Mouse (Mus musculus): ENCODE measurements around the gene Ppfia1.

The Ppfia1 gene

GRCm38 (mm10) chr7:144549904-144550566, 3.5 kb downstream of the Ppfia1 start:
- DNase-seq (ENCODE audit: low read depth, low spot score), result no peak

- no peak for DNase-seq (ENCODE audit: low read depth, low spot score)
Measured at GRCm38 (mm10) chr7:144545231-144545630, 8.3 kb downstream of the Ppfia1 start.

GRCm38 (mm10) chr7:144541351-144541750, 12.2 kb downstream of the Ppfia1 start:
- no peak for DNase-seq (ENCODE audit: low read depth, low spot score)

- DNase-seq (ENCODE audit: low read depth, low spot score), result no peak
Measured at GRCm38 (mm10) chr7:144539146-144539545, 14.4 kb downstream of the Ppfia1 start.

GRCm38 (mm10) chr7:144538030-144538644, 15.4 kb downstream of the Ppfia1 start:
- DNase-seq (ENCODE audit: low read depth, low spot score), result no peak

- DNase-seq (ENCODE audit: low read depth, low spot score), result no peak
Measured at GRCm38 (mm10) chr7:144536367-144536766, 17.2 kb downstream of the Ppfia1 start.

GRCm38 (mm10) chr7:144534773-144535172, 18.8 kb downstream of the Ppfia1 start:
- no peak for DNase-seq (ENCODE audit: low read depth, low spot score)

- DNase-seq (ENCODE audit: low read depth, low spot score), result no peak
Measured at GRCm38 (mm10) chr7:144531585-144532378, 21.7 kb downstream of the Ppfia1 start.

GRCm38 (mm10) chr7:144529851-144530250, 23.7 kb downstream of the Ppfia1 start:
- no peak for DNase-seq (ENCODE audit: low read depth, low spot score)

- DNase-seq (ENCODE audit: low read depth, low spot score), result no peak
Measured at GRCm38 (mm10) chr7:144527723-144528221, 25.8 kb downstream of the Ppfia1 start.

GRCm38 (mm10) chr7:144526649-144527048, 26.9 kb downstream of the Ppfia1 start:
- DNase-seq (ENCODE audit: low read depth, low spot score), result no peak

- DNase-seq (ENCODE audit: low read depth, low spot score), result no peak
Measured at GRCm38 (mm10) chr7:144524427-144525191, 28.9 kb downstream of the Ppfia1 start.

- peak; percentile 52 for DNase-seq (ENCODE audit: low read depth, low spot score)
Measured at GRCm38 (mm10) chr7:144523415-144523814, 30.1 kb downstream of the Ppfia1 start.

- no peak for DNase-seq (ENCODE audit: low read depth, low spot score)
Measured at GRCm38 (mm10) chr7:144521927-144522326, 31.6 kb downstream of the Ppfia1 start.

- DNase-seq (ENCODE audit: low read depth, low spot score), result no peak
Measured at GRCm38 (mm10) chr7:144519852-144520251, 33.7 kb downstream of the Ppfia1 start.

- no peak for DNase-seq (ENCODE audit: low read depth, low spot score)
Measured at GRCm38 (mm10) chr7:144516711-144517110, 36.8 kb downstream of the Ppfia1 start.

- no peak for DNase-seq (ENCODE audit: low read depth, low spot score)
Measured at GRCm38 (mm10) chr7:144509090-144509489, 44.4 kb downstream of the Ppfia1 start.

- DNase-seq (ENCODE audit: low read depth, low spot score), result no peak
Measured at GRCm38 (mm10) chr7:144506807-144507206, 46.7 kb downstream of the Ppfia1 start.

GRCm38 (mm10) chr7:144503959-144504358, 49.6 kb downstream of the Ppfia1 start:
- no peak for DNase-seq (ENCODE audit: low read depth, low spot score)

GRCm38 (mm10) chr7:144492931-144493330, 60.6 kb downstream of the Ppfia1 start:
- DNase-seq (ENCODE audit: low read depth, low spot score), result no peak

- DNase-seq (ENCODE audit: low read depth, low spot score), result no peak
Measured at GRCm38 (mm10) chr7:144490201-144490873, 63.2 kb downstream of the Ppfia1 start.
